Mouse (Mus musculus): ENCODE measurements around the gene Olfr73. TPM values are rescaled to one million over a fixed set of nuclear protein-coding genes. Genes with fewer than 3 reads are reported as not detected.
"Not testable (repeated sequence)": the region's sequence is repeated elsewhere in the genome, so short reads cannot be mapped to it uniquely, and the experiment has no call there.

The Olfr73 gene
- total RNA-seq (2015; ENCODE audit: low replicate concordance) (not detected in 2 replicates), total RNA-seq (2017; ENCODE audit: low replicate concordance) (not detected in 2 replicates)

- no peak for ATAC-seq (replicated peaks; ENCODE audit: low FRiP score, poor library complexity, severe bottlenecking)
Measured at GRCm38 (mm10) chr2:88037599-88037998, at the start of gene Olfr73. Olfr73 (minus strand) TSS chr2:88037699.

GRCm38 (mm10) chr2:88071730-88072129, 34.2 kb upstream of the Olfr73 start, which contains the start of gene Olfr1163:
Olfr1163 (minus strand) TSS chr2:88071830.
- no peak for ATAC-seq (replicated peaks; ENCODE audit: low FRiP score, poor library complexity, severe bottlenecking)

- ATAC-seq (replicated peaks; ENCODE audit: low FRiP score, poor library complexity, severe bottlenecking) = no peak
Measured at GRCm38 (mm10) chr2:88063587-88063986, 26.1 kb upstream of the Olfr73 start.

GRCm38 (mm10) chr2:88051029-88051428, 13.5 kb upstream of the Olfr73 start, which contains the start of gene Olfr1162:
Olfr1162 (minus strand) TSS chr2:88051129.
- no peak for ATAC-seq (replicated peaks; ENCODE audit: low FRiP score, poor library complexity, severe bottlenecking)

- not testable (repeated sequence) for ATAC-seq (replicated peaks; ENCODE audit: low FRiP score, poor library complexity, severe bottlenecking)
Measured at GRCm38 (mm10) chr2:88022474-88022873, 15.0 kb downstream of the Olfr73 start, which contains the start of gene Olfr1161. Olfr1161 (plus strand) TSS chr2:88022774.

GRCm38 (mm10) chr2:88007515-88008318, 29.8 kb downstream of the Olfr73 start, which contains the start of gene Olfr1160:
Olfr1160 (minus strand) TSS chr2:88008268.
- no peak for ATAC-seq (replicated peaks; ENCODE audit: low FRiP score, poor library complexity, severe bottlenecking)

GRCm38 (mm10) chr2:87989813-87990212, 47.7 kb downstream of the Olfr73 start, which contains the start of gene Olfr1158:
Olfr1158 (plus strand) TSS chr2:87990113.
- ATAC-seq (replicated peaks; ENCODE audit: low FRiP score, poor library complexity, severe bottlenecking) = no peak

Other genes starting within 250 kb of the Olfr73 start
- not detected in 2 replicates for gene Olfr1143, start 237.1 kb downstream of the Olfr73 start, total RNA-seq (2015; ENCODE audit: low replicate concordance)
- gene Olfr1143, start 237.1 kb downstream of the Olfr73 start, total RNA-seq (2017; ENCODE audit: low replicate concordance) = not detected in 2 replicates
- gene Olfr1145, start 227.9 kb downstream of the Olfr73 start, total RNA-seq (2015; ENCODE audit: low replicate concordance) = not detected in 2 replicates
- not detected in 2 replicates for gene Olfr1145, start 227.9 kb downstream of the Olfr73 start, total RNA-seq (2017; ENCODE audit: low replicate concordance)
- gene Olfr1148, start 207.2 kb downstream of the Olfr73 start, total RNA-seq (2015; ENCODE audit: low replicate concordance) = not detected in 2 replicates
- not detected in 2 replicates for gene Olfr1148, start 207.2 kb downstream of the Olfr73 start, total RNA-seq (2017; ENCODE audit: low replicate concordance)
- not detected in 2 replicates for gene Olfr1150-ps1, start 193.7 kb downstream of the Olfr73 start, total RNA-seq (2015; ENCODE audit: low replicate concordance)
- gene Olfr1150-ps1, start 193.7 kb downstream of the Olfr73 start, total RNA-seq (2017; ENCODE audit: low replicate concordance) = not detected in 2 replicates
- gene Olfr1151, start 181.8 kb downstream of the Olfr73 start, total RNA-seq (2015; ENCODE audit: low replicate concordance) = not detected in 2 replicates
- not detected in 2 replicates for gene Olfr1151, start 181.8 kb downstream of the Olfr73 start, total RNA-seq (2017; ENCODE audit: low replicate concordance)
- gene Olfr1152, start 171.2 kb downstream of the Olfr73 start, total RNA-seq (2015; ENCODE audit: low replicate concordance) = not detected in 2 replicates
- not detected in 2 replicates for gene Olfr1152, start 171.2 kb downstream of the Olfr73 start, total RNA-seq (2017; ENCODE audit: low replicate concordance)
- not detected in 2 replicates for gene Olfr1153, start 142.7 kb downstream of the Olfr73 start, total RNA-seq (2015; ENCODE audit: low replicate concordance)
- gene Olfr1153, start 142.7 kb downstream of the Olfr73 start, total RNA-seq (2017; ENCODE audit: low replicate concordance) = not detected in 2 replicates
- gene Olfr1154, start 132.5 kb downstream of the Olfr73 start, total RNA-seq (2015; ENCODE audit: low replicate concordance) = not detected in 2 replicates
- not detected in 2 replicates for gene Olfr1154, start 132.5 kb downstream of the Olfr73 start, total RNA-seq (2017; ENCODE audit: low replicate concordance)
- not detected in 2 replicates for gene Olfr1155, start 92.6 kb downstream of the Olfr73 start, total RNA-seq (2015; ENCODE audit: low replicate concordance)
- not detected in 2 replicates for gene Olfr1155, start 92.6 kb downstream of the Olfr73 start, total RNA-seq (2017; ENCODE audit: low replicate concordance)
- gene Olfr1156, start 84.6 kb downstream of the Olfr73 start, total RNA-seq (2015; ENCODE audit: low replicate concordance) = not detected in 2 replicates
- gene Olfr1156, start 84.6 kb downstream of the Olfr73 start, total RNA-seq (2017; ENCODE audit: low replicate concordance) = not detected in 2 replicates
- gene Olfr1157, start 69.4 kb downstream of the Olfr73 start, total RNA-seq (2015; ENCODE audit: low replicate concordance) = not detected in 2 replicates
- gene Olfr1157, start 69.4 kb downstream of the Olfr73 start, total RNA-seq (2017; ENCODE audit: low replicate concordance) = not detected in 2 replicates
- gene Olfr74, start 63.0 kb downstream of the Olfr73 start, total RNA-seq (2015; ENCODE audit: low replicate concordance) = not detected in 2 replicates
- gene Olfr74, start 63.0 kb downstream of the Olfr73 start, total RNA-seq (2017; ENCODE audit: low replicate concordance) = not detected in 2 replicates
- gene Olfr1158, start 47.6 kb downstream of the Olfr73 start, total RNA-seq (2015; ENCODE audit: low replicate concordance) = not detected in 2 replicates
- gene Olfr1158, start 47.6 kb downstream of the Olfr73 start, total RNA-seq (2017; ENCODE audit: low replicate concordance) = not detected in 2 replicates
- not detected in 2 replicates for gene Olfr1160, start 29.4 kb downstream of the Olfr73 start, total RNA-seq (2015; ENCODE audit: low replicate concordance)
- not detected in 2 replicates for gene Olfr1160, start 29.4 kb downstream of the Olfr73 start, total RNA-seq (2017; ENCODE audit: low replicate concordance)
- gene Olfr1161, start 14.9 kb downstream of the Olfr73 start, total RNA-seq (2015; ENCODE audit: low replicate concordance) = not detected in 2 replicates
- gene Olfr1161, start 14.9 kb downstream of the Olfr73 start, total RNA-seq (2017; ENCODE audit: low replicate concordance) = not detected in 2 replicates
- gene Olfr1162, start 13.4 kb upstream of the Olfr73 start, total RNA-seq (2015; ENCODE audit: low replicate concordance) = not detected in 2 replicates
- gene Olfr1162, start 13.4 kb upstream of the Olfr73 start, total RNA-seq (2017; ENCODE audit: low replicate concordance) = not detected in 2 replicates
- gene Olfr1163, start 34.1 kb upstream of the Olfr73 start, total RNA-seq (2015; ENCODE audit: low replicate concordance) = not detected in 2 replicates
- not detected in 2 replicates for gene Olfr1163, start 34.1 kb upstream of the Olfr73 start, total RNA-seq (2017; ENCODE audit: low replicate concordance)
- gene Olfr1164, start 56.3 kb upstream of the Olfr73 start, total RNA-seq (2015; ENCODE audit: low replicate concordance) = not detected in 2 replicates
- not detected in 2 replicates for gene Olfr1164, start 56.3 kb upstream of the Olfr73 start, total RNA-seq (2017; ENCODE audit: low replicate concordance)
- not detected in 2 replicates for gene Olfr1166, start 90.6 kb upstream of the Olfr73 start, total RNA-seq (2015; ENCODE audit: low replicate concordance)
- not detected in 2 replicates for gene Olfr1166, start 90.6 kb upstream of the Olfr73 start, total RNA-seq (2017; ENCODE audit: low replicate concordance)
- not detected in 2 replicates for gene Olfr1167, start 117.5 kb upstream of the Olfr73 start, total RNA-seq (2015; ENCODE audit: low replicate concordance)
- not detected in 2 replicates for gene Olfr1167, start 117.5 kb upstream of the Olfr73 start, total RNA-seq (2017; ENCODE audit: low replicate concordance)
- gene Olfr1168, start 144.2 kb upstream of the Olfr73 start, total RNA-seq (2015; ENCODE audit: low replicate concordance) = not detected in 2 replicates
- gene Olfr1168, start 144.2 kb upstream of the Olfr73 start, total RNA-seq (2017; ENCODE audit: low replicate concordance) = not detected in 2 replicates
- not detected in 2 replicates for gene Olfr1170, start 190.6 kb upstream of the Olfr73 start, total RNA-seq (2015; ENCODE audit: low replicate concordance)
- gene Olfr1170, start 190.6 kb upstream of the Olfr73 start, total RNA-seq (2017; ENCODE audit: low replicate concordance) = not detected in 2 replicates
- gene Olfr1173, start 242.2 kb upstream of the Olfr73 start, total RNA-seq (2015; ENCODE audit: low replicate concordance) = not detected in 2 replicates
- not detected in 2 replicates for gene Olfr1173, start 242.2 kb upstream of the Olfr73 start, total RNA-seq (2017; ENCODE audit: low replicate concordance)

Measured in erythroid progenitor cell, adult 5-6 weeks (primary cell).